Mouse (Mus musculus): ENCODE data around the gene Nelfb.
"Not testable (repeated sequence)": the region's sequence is repeated elsewhere in the genome, so short reads cannot be mapped to it uniquely, and the experiment has no call there.

- TF ChIP-seq CTCF (IDR thresholded peaks at IDR 0.05; ENCODE audit: low read depth, low read length); POLR2A (IDR thresholded peaks at IDR 0.05; ENCODE audit: extremely low read depth, insufficient read depth, low read length): not testable (repeated sequence)
Measured at GRCm38 (mm10) chr2:25256443-25257109, 45.3 kb upstream of the Nelfb start.

Measured in liver, adult 2 months (tissue).